Mouse (Mus musculus) kidney, adult 9 months (tissue): ENCODE measurements at regions not wholly inside any gene's neighbourhood (a gene's known extent, or its start where the extent isn't known, plus 50 kb on each side); places are given as distances from the start of the nearest gene placed in this dataset.
A peak's percentile ranks its signal among the peaks of the same experiment; 100 is the strongest.

Experiments
- DNase-seq: peaks from one replicate; pipeline ENCODE4 v3.0.0; 2022

- DNase-seq = peak; percentile 71
Measured at GRCm38 (mm10) chr13:53783492-53783891, 272.0 kb downstream of the Drd1 start.

- DNase-seq = peak; percentile 28
Measured at GRCm38 (mm10) chr13:53779150-53779549, 276.4 kb downstream of the Drd1 start.

- DNase-seq = no peak
Measured at GRCm38 (mm10) chr13:53776421-53776820, 279.1 kb downstream of the Drd1 start.

- peak; percentile 68 for DNase-seq
Measured at GRCm38 (mm10) chr13:53775687-53776086, 279.8 kb downstream of the Drd1 start.

- DNase-seq = peak; percentile 50
Measured at GRCm38 (mm10) chr13:53764613-53765243, 290.8 kb downstream of the Drd1 start.

GRCm38 (mm10) chr13:53757576-53758237, 284.8 kb upstream of the Msx2 start:
- peak; percentile 9 for DNase-seq

- DNase-seq = no peak
Measured at GRCm38 (mm10) chr13:53756970-53757530, 284.2 kb upstream of the Msx2 start.

GRCm38 (mm10) chr13:53755046-53755615, 282.3 kb upstream of the Msx2 start:
- no peak for DNase-seq

GRCm38 (mm10) chr13:53753049-53753448, 280.2 kb upstream of the Msx2 start:
- DNase-seq = no peak

GRCm38 (mm10) chr13:53740981-53741380, 268.1 kb upstream of the Msx2 start:
- no peak for DNase-seq

- no peak for DNase-seq
Measured at GRCm38 (mm10) chr13:53739127-53739526, 266.3 kb upstream of the Msx2 start.

GRCm38 (mm10) chr13:53734944-53735343, 262.1 kb upstream of the Msx2 start:
- DNase-seq = no peak

- DNase-seq = no peak
Measured at GRCm38 (mm10) chr13:53730259-53730902, 257.5 kb upstream of the Msx2 start.

- no peak for DNase-seq
Measured at GRCm38 (mm10) chr13:53729848-53730247, 257.0 kb upstream of the Msx2 start.

- DNase-seq = peak; percentile 52
Measured at GRCm38 (mm10) chr13:53726031-53726430, 253.2 kb upstream of the Msx2 start.

- no peak for DNase-seq
Measured at GRCm38 (mm10) chr13:53722881-53723280, 250.0 kb upstream of the Msx2 start.

- peak; percentile 8 for DNase-seq
Measured at GRCm38 (mm10) chr13:53721038-53721463, 248.2 kb upstream of the Msx2 start.

- no peak for DNase-seq
Measured at GRCm38 (mm10) chr13:53717582-53717981, 244.7 kb upstream of the Msx2 start.

- no peak for DNase-seq
Measured at GRCm38 (mm10) chr13:53717086-53717485, 244.2 kb upstream of the Msx2 start.

GRCm38 (mm10) chr13:53709062-53709461, 236.2 kb upstream of the Msx2 start:
- no peak for DNase-seq

GRCm38 (mm10) chr13:53707548-53707947, 234.7 kb upstream of the Msx2 start:
- no peak for DNase-seq

- DNase-seq = no peak
Measured at GRCm38 (mm10) chr13:53704104-53704503, 231.2 kb upstream of the Msx2 start.

GRCm38 (mm10) chr13:53700236-53700635, 227.4 kb upstream of the Msx2 start:
- DNase-seq = no peak
